Comparison of ENCODE assay signal across 8 mouse cellular contexts in genomic region chr1:118772261-118772660, GRCm38 (mm10).
DNase-seq lines count a peak whose midpoint lies in the region; ATAC-seq and TF ChIP-seq lines count a peak whose summit lies in the region.

No protein-coding gene starts in this region.

- H3K4me3 ChIP-seq in layer of hippocampus, adult 2 months: no peak overlapping the region
- no peak overlapping the region for H3K4me3 ChIP-seq in stomach, embryonic 15.5 days (replicated peaks)

- H3K9ac ChIP-seq in stomach, embryonic 15.5 days: no peak overlapping the region

- H3K4me1 ChIP-seq in stomach, embryonic 15.5 days: no peaks in the 10 kb centered on the region

- WGBS in stomach, embryonic 15.5 days: 23% methylated on average over 9 of the region's 9 CpGs

- peak; percentile 83 for TF ChIP-seq CTCF in layer of hippocampus, adult 2 months (conservative IDR thresholded peaks at IDR 0.05)

- no peaks in the 10 kb centered on the region for H3K36me3 ChIP-seq in stomach, embryonic 15.5 days

- no peak overlapping the region for H3K4me2 ChIP-seq in stomach, embryonic 15.5 days

- H3K27me3 ChIP-seq in stomach, embryonic 15.5 days (replicated peaks): no peaks in the 10 kb centered on the region

- no peak for ATAC-seq in CD4-positive, CD25-positive, alpha-beta regulatory T cell, adult 4 months
- peak; percentile 73 for ATAC-seq in megakaryocyte, adult 5-6 weeks (ENCODE audit: poor library complexity, severe bottlenecking)
- 0 out of 2 replicates have a peak, but pooled peaks have one; percentile 48 for ATAC-seq in stomach, embryonic 15.5 days (ENCODE audit: insufficient read depth, low FRiP score, low read depth)

- no peak overlapping the region for H3K27ac ChIP-seq in layer of hippocampus, adult 2 months
- H3K27ac ChIP-seq in stomach, embryonic 15.5 days: no peak overlapping the region

- DNase-seq in CD4-positive, CD25-positive, alpha-beta regulatory T cell, adult 2 months (ENCODE audit: low read depth, low spot score): peak; percentile 47
- peak; percentile 93 for DNase-seq in ZHBTc4 (ENCODE audit: low read depth, low spot score)
- DNase-seq in cerebellum, postnatal 4 days (ENCODE audit: low spot score in 2 of 2): peak; percentile 44 to 80
- DNase-seq in heart, adult 9 months (ENCODE audit: low spot score in 2 of 2): peak; percentile 37 to 55
- peak in 1 of 2 experiments; percentile 66 for DNase-seq in layer of hippocampus, adult 2 months (ENCODE audit: low spot score in 2 of 2)

- H3K9me3 ChIP-seq in stomach, embryonic 15.5 days: no peaks in the 10 kb centered on the region
